Mouse (Mus musculus): ENCODE results near the gene Car4.

- TF ChIP-seq CTCF (IDR thresholded peaks at IDR 0.05; ENCODE audit: borderline replicate concordance, control insufficient read depth, extremely low read depth, insufficient read depth, low read length, poor library complexity) (no peak), POLR2A (IDR thresholded peaks at IDR 0.05; ENCODE audit: control insufficient read depth, extremely low read depth, insufficient read depth, low read length, poor library complexity) (no peak)
Measured at GRCm38 (mm10) chr11:85003566-85003965, 46.0 kb downstream of the Car4 start.

All from thymus, adult 2 months (tissue).